ENCODE assay signal across 28 mouse cellular contexts in the genomic region with DNA sequence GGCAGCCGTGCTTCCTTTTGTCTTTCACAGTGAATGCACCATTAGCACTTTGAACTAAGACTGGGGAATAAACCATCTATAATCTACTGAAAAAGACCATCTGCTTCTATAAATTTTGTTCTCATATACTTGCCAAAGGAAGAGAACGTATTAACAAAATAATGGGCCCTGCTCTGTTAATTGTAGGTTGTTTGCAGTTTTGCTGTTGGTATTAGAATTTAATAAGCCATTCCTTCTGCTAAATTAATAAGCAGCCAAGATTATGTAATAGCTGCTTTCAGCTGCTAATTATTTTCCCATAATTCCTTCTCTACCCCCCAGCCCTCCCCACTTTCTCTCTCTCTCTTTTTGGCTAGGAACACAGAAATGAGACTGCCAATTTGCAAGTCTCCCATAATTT.
"Had no signal": no experiment of that assay in that cellular context is flagged by ENCODE, and none has a peak within 500 bp of the region (broad histone marks: within the 10 kb centered on the region; RNA-seq: fewer than 3 reads in every experiment).

No protein-coding gene starts in this region.

- H3K9ac ChIP-seq: heart, embryonic 12.5 days; hindbrain, embryonic 12.5 days; hindbrain, embryonic 14.5 days; intestine, embryonic 15.5 days; limb, embryonic 12.5 days; liver, embryonic 13.5 days; liver, embryonic 15.5 days; liver, postnatal 0 days had no signal

- H3K36me3 ChIP-seq: heart, embryonic 10.5 days; heart, embryonic 12.5 days; hindbrain, embryonic 10.5 days; hindbrain, embryonic 12.5 days; intestine, embryonic 15.5 days; limb, embryonic 10.5 days; limb, embryonic 12.5 days; liver, embryonic 13.5 days; liver, embryonic 15.5 days had no signal

- H3K4me1 ChIP-seq: heart, embryonic 10.5 days; heart, embryonic 12.5 days; hindbrain, embryonic 10.5 days; hindbrain, embryonic 12.5 days; intestine, embryonic 15.5 days; limb, embryonic 10.5 days; limb, embryonic 12.5 days had no signal

- H3K4me3 ChIP-seq: gastrocnemius, adult 2 months; heart, embryonic 10.5 days; heart, embryonic 12.5 days; hindbrain, embryonic 10.5 days; hindbrain, embryonic 12.5 days; intestine, embryonic 15.5 days; left cerebral cortex, adult 2 months; limb, embryonic 10.5 days; limb, embryonic 12.5 days; liver, embryonic 13.5 days; liver, embryonic 15.5 days had no signal

- H3K27ac ChIP-seq: gastrocnemius, adult 2 months; heart, embryonic 10.5 days; hindbrain, embryonic 10.5 days; hindbrain, embryonic 12.5 days; hindbrain, embryonic 14.5 days; intestine, embryonic 15.5 days; left cerebral cortex, adult 2 months; limb, embryonic 10.5 days; limb, embryonic 12.5 days; liver, embryonic 13.5 days; liver, embryonic 15.5 days had no signal

- H3K27me3 ChIP-seq: intestine, embryonic 15.5 days had no signal

- H3K9me3 ChIP-seq: heart, embryonic 10.5 days; hindbrain, embryonic 12.5 days; intestine, embryonic 15.5 days; limb, embryonic 12.5 days; liver, embryonic 13.5 days; liver, embryonic 15.5 days had no signal

- DNase-seq: gastrocnemius, adult 2 months; gastrocnemius, postnatal 10 days; gastrocnemius, postnatal 25 days; heart, adult 18-20 months; heart, postnatal 10 days; heart, postnatal 4 days; kidney, adult 18-20 months; kidney, adult 8-10 months; kidney, postnatal 10 days; kidney, postnatal 25 days; kidney, postnatal 4 days; liver; liver, embryonic 13.5 days; liver, postnatal 0 days had no signal

- ATAC-seq: hindbrain, embryonic 16.5 days; inflammation-experienced regulatory T-cells, adult 6 months; intestine, embryonic 15.5 days; intestine, postnatal 0 days; liver, postnatal 0 days had no signal

- H3K4me2 ChIP-seq: heart, embryonic 12.5 days; hindbrain, embryonic 12.5 days; intestine, embryonic 15.5 days; limb, embryonic 12.5 days; liver, embryonic 11.5 days; liver, embryonic 13.5 days; liver, embryonic 15.5 days had no signal
